Mouse (Mus musculus): Measurements from ENCODE around the gene Sars2. TPM values are rescaled to one million over a fixed set of nuclear protein-coding genes. Genes with fewer than 3 reads are reported as not detected.

The Sars2 gene
- polyA plus RNA-seq, 1 experiment from 2014 or later: 30.4 TPM

GRCm38 (mm10) chr7:28766910-28767309 is 25.1 kb downstream of the Sars2 start:
- peaks cover 4% of the 10 kb centered on the region for H3K36me3 ChIP-seq
- 2% methylated on average over 14 of the region's 14 CpGs for WGBS
- H3K27ac ChIP-seq: no peak overlapping the region
- H3K4me3 ChIP-seq: peak overlapping the region; percentile 79
- H3K27me3 ChIP-seq: no peaks in the 10 kb centered on the region
- peaks cover 22% of the 10 kb centered on the region for H3K4me1 ChIP-seq
- H3K9me3 ChIP-seq: no peaks in the 10 kb centered on the region
- H3K9ac ChIP-seq: peak overlapping the region; percentile 75
- peak overlapping the region; percentile 69 for H3K4me2 ChIP-seq (replicated peaks)
- no peak for ATAC-seq (ENCODE audit: low FRiP score, low read depth)

GRCm38 (mm10) chr7:28767462-28767965 is 25.7 kb downstream of the Sars2 start, which contains the start of gene Nfkbib:
Nfkbib (minus strand) TSS chr7:28767512.
- Histone ChIP-seq H3K9ac (peak within 1 kb of the TSS; percentile 80), H3K27me3 (no peaks in the 10 kb centered on the region), H3K4me1 (peaks cover 22% of the 10 kb centered on the region), H3K4me2 (replicated peaks) (peak within 1 kb of the TSS; percentile 77), H3K4me3 (peak within 1 kb of the TSS; percentile 79), H3K36me3 (peaks cover 8% of the 10 kb centered on the region), H3K27ac (no peak within 1 kb of the TSS), H3K9me3 (no peaks in the 10 kb centered on the region)
- 60% methylated on average over 7 of the region's 7 CpGs for WGBS
- no peak for ATAC-seq (ENCODE audit: low FRiP score, low read depth)

- no peak for ATAC-seq (ENCODE audit: low FRiP score, low read depth)
- H3K27me3 ChIP-seq: no peaks in the 10 kb centered on the region
- 93% methylated on average over 9 of the region's 9 CpGs for WGBS
- no peak overlapping the region for H3K27ac ChIP-seq
- no peak overlapping the region for H3K4me3 ChIP-seq
- H3K9ac ChIP-seq: no peak overlapping the region
- H3K36me3 ChIP-seq: peaks cover 20% of the 10 kb centered on the region
- no peaks in the 10 kb centered on the region for H3K9me3 ChIP-seq
- peaks cover 22% of the 10 kb centered on the region for H3K4me1 ChIP-seq
- no peak overlapping the region for H3K4me2 ChIP-seq (replicated peaks)
Observed at GRCm38 (mm10) chr7:28769414-28769958, 27.7 kb downstream of the Sars2 start.

- H3K9me3 ChIP-seq: no peaks in the 10 kb centered on the region
- ATAC-seq (ENCODE audit: low FRiP score, low read depth): no peak
- WGBS: 90% methylated on average over 3 of the region's 3 CpGs
- no peak overlapping the region for H3K4me2 ChIP-seq (replicated peaks)
- no peak overlapping the region for H3K4me3 ChIP-seq
- no peaks in the 10 kb centered on the region for H3K27me3 ChIP-seq
- peaks cover 28% of the 10 kb centered on the region for H3K36me3 ChIP-seq
- H3K9ac ChIP-seq: no peak overlapping the region
- peaks cover 20% of the 10 kb centered on the region for H3K4me1 ChIP-seq
- H3K27ac ChIP-seq: no peak overlapping the region
Observed at GRCm38 (mm10) chr7:28770309-28770708, 28.5 kb downstream of the Sars2 start.

- ATAC-seq (ENCODE audit: low FRiP score, low read depth): no peak
- WGBS: 96% methylated on average over 11 of the region's 11 CpGs
- no peaks in the 10 kb centered on the region for H3K9me3 ChIP-seq
Observed at GRCm38 (mm10) chr7:28771867-28772266, 30.1 kb downstream of the Sars2 start.

GRCm38 (mm10) chr7:28773163-28773562 is 31.4 kb downstream of the Sars2 start:
- H3K4me1 ChIP-seq: peaks cover under 1% of the 10 kb centered on the region; the same call in 1 of the 2 replicates
- no peak overlapping the region for H3K27ac ChIP-seq
- no peaks in the 10 kb centered on the region for H3K9me3 ChIP-seq
- H3K36me3 ChIP-seq: peaks cover 52% of the 10 kb centered on the region
- no peaks in the 10 kb centered on the region for H3K27me3 ChIP-seq
- H3K4me2 ChIP-seq (replicated peaks): no peak overlapping the region
- no peak overlapping the region for H3K4me3 ChIP-seq
- no peak; the same call in 1 of the 2 replicates for ATAC-seq (ENCODE audit: low FRiP score, low read depth)
- H3K9ac ChIP-seq: no peak overlapping the region
- WGBS: 68% methylated on average over 3 of the region's 3 CpGs

More at GRCm38 (mm10) chr7:28771867-28772266, 30.1 kb downstream of the Sars2 start:
- H3K4me1 ChIP-seq: peaks cover 13% of the 10 kb centered on the region
- H3K4me2 ChIP-seq (replicated peaks): no peak overlapping the region
- no peak overlapping the region for H3K4me3 ChIP-seq
- no peak overlapping the region for H3K27ac ChIP-seq
- H3K27me3 ChIP-seq: no peaks in the 10 kb centered on the region
- peaks cover 42% of the 10 kb centered on the region for H3K36me3 ChIP-seq
- H3K9ac ChIP-seq: no peak overlapping the region

- Histone ChIP-seq H3K9me3 (no peaks in the 10 kb centered on the region), H3K4me2 (replicated peaks) (no peak overlapping the region), H3K4me3 (no peak overlapping the region), H3K27me3 (no peaks in the 10 kb centered on the region), H3K36me3 (peaks cover 59% of the 10 kb centered on the region), H3K4me1 (no peaks in the 10 kb centered on the region), H3K9ac (no peak overlapping the region), H3K27ac (0 out of 2 replicates have a peak overlapping the region, but pooled peaks have one; percentile 15)
- ATAC-seq (ENCODE audit: low FRiP score, low read depth): peak; percentile 41; the same call in 1 of the 2 replicates
- 83% methylated on average over 12 of the region's 12 CpGs for WGBS
Observed at GRCm38 (mm10) chr7:28774164-28774563, 32.4 kb downstream of the Sars2 start.

GRCm38 (mm10) chr7:28775129-28775528 is 33.3 kb downstream of the Sars2 start:
- H3K27ac ChIP-seq: no peak overlapping the region
- H3K4me1 ChIP-seq: peaks cover 1% of the 10 kb centered on the region
- H3K9me3 ChIP-seq: no peaks in the 10 kb centered on the region
- no peak for ATAC-seq (ENCODE audit: low FRiP score, low read depth)
- 91% methylated on average over 7 of the region's 7 CpGs for WGBS
- H3K4me3 ChIP-seq: no peak overlapping the region
- H3K36me3 ChIP-seq: peaks cover 59% of the 10 kb centered on the region
- no peaks in the 10 kb centered on the region for H3K27me3 ChIP-seq
- H3K9ac ChIP-seq: no peak overlapping the region
- H3K4me2 ChIP-seq (replicated peaks): no peak overlapping the region

GRCm38 (mm10) chr7:28778825-28779224 is 37.0 kb downstream of the Sars2 start:
- H3K4me3 ChIP-seq: no peak overlapping the region
- no peak overlapping the region for H3K4me2 ChIP-seq (replicated peaks)
- H3K27ac ChIP-seq: no peak overlapping the region
- no peaks in the 10 kb centered on the region for H3K9me3 ChIP-seq
- H3K36me3 ChIP-seq: peaks cover 62% of the 10 kb centered on the region
- H3K27me3 ChIP-seq: no peaks in the 10 kb centered on the region
- WGBS: 80% methylated on average over 9 of the region's 9 CpGs
- peaks cover 9% of the 10 kb centered on the region for H3K4me1 ChIP-seq
- H3K9ac ChIP-seq: no peak overlapping the region
- ATAC-seq (ENCODE audit: low FRiP score, low read depth): no peak

GRCm38 (mm10) chr7:28780067-28780658 is 38.4 kb downstream of the Sars2 start:
- 0 out of 2 replicates have a peak, but pooled peaks have one; percentile 39 for ATAC-seq (ENCODE audit: low FRiP score, low read depth)
- Histone ChIP-seq H3K36me3 (peaks cover 62% of the 10 kb centered on the region), H3K9me3 (no peaks in the 10 kb centered on the region)

GRCm38 (mm10) chr7:28780857-28781256 is 39.1 kb downstream of the Sars2 start:
- no peak overlapping the region for H3K9ac ChIP-seq
- no peak overlapping the region for H3K4me3 ChIP-seq
- no peak overlapping the region for H3K27ac ChIP-seq
- peaks cover 9% of the 10 kb centered on the region for H3K4me1 ChIP-seq
- H3K4me2 ChIP-seq (replicated peaks): no peak overlapping the region
- WGBS: 82% methylated on average over 7 of the region's 7 CpGs
- H3K36me3 ChIP-seq: peaks cover 62% of the 10 kb centered on the region
- no peaks in the 10 kb centered on the region for H3K9me3 ChIP-seq
- ATAC-seq (ENCODE audit: low FRiP score, low read depth): no peak
- H3K27me3 ChIP-seq: no peaks in the 10 kb centered on the region

More at GRCm38 (mm10) chr7:28780067-28780658, 38.4 kb downstream of the Sars2 start:
- WGBS: 48% methylated on average over 6 of the region's 6 CpGs
- Histone ChIP-seq H3K27me3 (no peaks in the 10 kb centered on the region), H3K4me1 (peaks cover 9% of the 10 kb centered on the region), H3K27ac (0 out of 2 replicates have a peak overlapping the region, but pooled peaks have one; percentile 52), H3K4me3 (no peak overlapping the region), H3K9ac (no peak overlapping the region), H3K4me2 (replicated peaks) (no peak overlapping the region; the same call in 1 of the 2 replicates)

GRCm38 (mm10) chr7:28781261-28781663 is 39.5 kb downstream of the Sars2 start:
- H3K27me3 ChIP-seq: no peaks in the 10 kb centered on the region
- ATAC-seq (ENCODE audit: low FRiP score, low read depth): no peak
- 87% methylated on average over 8 of the region's 8 CpGs for WGBS
- no peak overlapping the region for H3K4me2 ChIP-seq (replicated peaks)
- H3K4me3 ChIP-seq: no peak overlapping the region
- H3K9me3 ChIP-seq: no peaks in the 10 kb centered on the region
- H3K4me1 ChIP-seq: peaks cover 9% of the 10 kb centered on the region
- peaks cover 64% of the 10 kb centered on the region for H3K36me3 ChIP-seq
- no peak overlapping the region for H3K27ac ChIP-seq
- H3K9ac ChIP-seq: no peak overlapping the region
